17 mouse cellular contexts compared by ENCODE assay signal in the genomic region with DNA sequence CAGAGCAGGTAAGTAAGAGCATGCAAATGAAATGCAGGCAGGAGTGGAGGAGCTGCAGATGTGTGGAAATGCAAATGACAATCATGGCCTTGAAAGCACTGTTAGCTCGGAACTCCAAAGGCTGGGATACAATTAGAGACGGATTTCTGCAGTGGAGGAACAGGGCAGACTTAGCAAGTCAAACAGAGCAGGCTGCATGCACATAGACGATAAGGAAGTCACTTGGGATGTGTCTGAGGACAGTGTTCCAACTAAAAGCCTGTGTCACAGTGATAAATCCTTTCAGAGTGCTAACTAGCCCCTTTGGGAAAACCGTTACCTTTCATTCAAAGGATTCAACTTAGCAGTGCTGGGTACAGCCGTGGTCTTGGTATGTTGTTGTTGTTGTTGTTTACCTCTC. TPM values are rescaled to one million over a fixed set of nuclear protein-coding genes. Genes with fewer than 3 reads are reported as not detected.
A peak's percentile ranks its signal among the peaks of the same experiment; 100 is the strongest.
DNase-seq lines count a peak whose midpoint lies in the region; ATAC-seq and TF ChIP-seq lines count a peak whose summit lies in the region.
"Had no signal": no experiment of that assay in that cellular context is flagged by ENCODE, and none has a peak within 500 bp of the region (broad histone marks: within the 10 kb centered on the region; RNA-seq: fewer than 3 reads in every experiment).

No protein-coding gene starts in this region.

- no peak overlapping the region for H3K4me2 ChIP-seq in forebrain, embryonic 12.5 days
- no peak overlapping the region for H3K4me2 ChIP-seq in forebrain, postnatal 0 days (ENCODE audit: low read depth)
- no peak overlapping the region for H3K4me2 ChIP-seq in midbrain, embryonic 16.5 days (ENCODE audit: low read length)
- H3K4me2 ChIP-seq: embryonic facial prominence, embryonic 13.5 days; heart, embryonic 12.5 days had no signal

- TF ChIP-seq POLR2A in cortical plate, adult 2 months (IDR thresholded peaks at IDR 0.05; ENCODE audit: extremely low read depth, insufficient read depth, low read length) = no peak

- no peak overlapping the region for H3K4me3 ChIP-seq in forebrain, embryonic 12.5 days (replicated peaks)
- no peak overlapping the region for H3K4me3 ChIP-seq in forebrain, postnatal 0 days (ENCODE audit: low read depth, low read length)
- H3K4me3 ChIP-seq in layer of hippocampus, adult 2 months = no peak overlapping the region
- no peak overlapping the region for H3K4me3 ChIP-seq in cortical plate, adult 2 months (ENCODE audit: insufficient read depth, low read length)
- no peak overlapping the region for H3K4me3 ChIP-seq in midbrain, embryonic 16.5 days (ENCODE audit: low read depth, low read length)
- H3K4me3 ChIP-seq: embryonic facial prominence, embryonic 13.5 days; gastrocnemius, adult 2 months; heart, embryonic 12.5 days had no signal

- no peak for TF ChIP-seq CTCF in forebrain, postnatal 0 days (IDR thresholded peaks at IDR 0.05; ENCODE audit: low read depth)
- TF ChIP-seq CTCF in layer of hippocampus, adult 2 months (conservative IDR thresholded peaks at IDR 0.05) = no peak
- no peak for TF ChIP-seq CTCF in cortical plate, adult 2 months (IDR thresholded peaks at IDR 0.05; ENCODE audit: extremely low read depth, insufficient read depth, low read length)

- DNase-seq in forebrain, postnatal 0 days = no peak
- DNase-seq in layer of hippocampus, adult 2 months (ENCODE audit: low spot score in 2 of 2) = no peak
- DNase-seq in layer of hippocampus, postnatal 36 days = no peak
- DNase-seq in embryo, embryonic 10 days (ENCODE audit: low spot score) = no peak
- DNase-seq in Muller cell, postnatal 12 days (ENCODE audit: inconsistent ontology term) = no peak
- DNase-seq: adrenal gland, adult 8-10 months; cerebellum, adult 8-10 months; gastrocnemius, adult 2 months; lung, postnatal 14 days; thymus, postnatal 14 days had no signal

- no peaks in the 10 kb centered on the region for H3K27me3 ChIP-seq in forebrain, embryonic 12.5 days
- H3K27me3 ChIP-seq in forebrain, postnatal 0 days (ENCODE audit: insufficient read depth, low read length) = no peaks in the 10 kb centered on the region
- no peaks in the 10 kb centered on the region for H3K27me3 ChIP-seq in midbrain, embryonic 16.5 days (ENCODE audit: control insufficient read depth, insufficient read depth, low read depth, low read length)
- H3K27me3 ChIP-seq: embryonic facial prominence, embryonic 13.5 days; heart, embryonic 12.5 days had no signal

- H3K27ac ChIP-seq in forebrain, embryonic 12.5 days = peak overlapping the region; percentile 59
- H3K27ac ChIP-seq in forebrain, postnatal 0 days (ENCODE audit: low read depth, low read length) = no peak overlapping the region
- peak overlapping the region; percentile 58; the same call in 1 of the 2 replicates for H3K27ac ChIP-seq in layer of hippocampus, adult 2 months
- H3K27ac ChIP-seq in cortical plate, adult 2 months (ENCODE audit: insufficient read depth, low read length) = 0 out of 2 replicates have a peak overlapping the region, but pooled peaks have one; percentile 43
- peak overlapping the region; percentile 68 for H3K27ac ChIP-seq in midbrain, embryonic 16.5 days (ENCODE audit: low read length)
- H3K27ac ChIP-seq: embryonic facial prominence, embryonic 13.5 days; gastrocnemius, adult 2 months had no signal

- no peaks in the 10 kb centered on the region for H3K9me3 ChIP-seq in forebrain, embryonic 12.5 days
- H3K9me3 ChIP-seq in forebrain, postnatal 0 days (ENCODE audit: low read length) = no peaks in the 10 kb centered on the region
- no peaks in the 10 kb centered on the region for H3K9me3 ChIP-seq in midbrain, embryonic 16.5 days (replicated peaks; ENCODE audit: control insufficient read depth, low read length, poor library complexity, severe bottlenecking)
- H3K9me3 ChIP-seq: embryonic facial prominence, embryonic 13.5 days had no signal

- peaks cover 14% of the 10 kb centered on the region for H3K36me3 ChIP-seq in forebrain, embryonic 12.5 days (replicated peaks)
- H3K36me3 ChIP-seq in forebrain, postnatal 0 days (ENCODE audit: insufficient read depth) = 0 out of 2 replicates have a peak, but pooled peaks cover 17% of the 10 kb centered on the region
- H3K36me3 ChIP-seq in midbrain, embryonic 16.5 days (ENCODE audit: control insufficient read depth, insufficient read depth, low read length) = 0 out of 2 replicates have a peak, but pooled peaks cover 3% of the 10 kb centered on the region

- no peak overlapping the region for H3K9ac ChIP-seq in forebrain, embryonic 12.5 days
- no peak overlapping the region for H3K9ac ChIP-seq in forebrain, postnatal 0 days
- no peak overlapping the region for H3K9ac ChIP-seq in midbrain, embryonic 16.5 days (ENCODE audit: low read depth, low read length)
- H3K9ac ChIP-seq: embryonic facial prominence, embryonic 13.5 days; heart, embryonic 12.5 days had no signal

- H3K4me1 ChIP-seq in forebrain, embryonic 12.5 days = peaks cover 23% of the 10 kb centered on the region
- H3K4me1 ChIP-seq in forebrain, postnatal 0 days (ENCODE audit: insufficient read depth) = 0 out of 2 replicates have a peak, but pooled peaks cover 8% of the 10 kb centered on the region
- peaks cover 4% of the 10 kb centered on the region for H3K4me1 ChIP-seq in cortical plate, adult 2 months (ENCODE audit: control insufficient read depth, insufficient read depth, low read length)
- H3K4me1 ChIP-seq in midbrain, embryonic 16.5 days (ENCODE audit: control insufficient read depth, insufficient read depth, low read length) = peaks cover 24% of the 10 kb centered on the region

- ATAC-seq in forebrain, embryonic 12.5 days (ENCODE audit: low FRiP score) = no peak
- ATAC-seq in forebrain, postnatal 0 days = no peak
- ATAC-seq in midbrain, embryonic 16.5 days = peak; percentile 40; the same call in 1 of the 2 replicates
- ATAC-seq: CD4-positive, CD25-positive, alpha-beta regulatory T cell, adult 4 months; inflammation-experienced regulatory T-cells, adult 6 months had no signal

- 54% methylated on average over 5 of the region's 5 CpGs for WGBS in forebrain, embryonic 12.5 days
- 55% methylated on average over 5 of the region's 5 CpGs for WGBS in forebrain, postnatal 0 days
- WGBS in midbrain, embryonic 16.5 days = 21% methylated on average over 5 of the region's 5 CpGs

RNA-seq across cellular contexts. Expression of gene Inpp5f, which starts 56.7 kb away (rescaled TPM):
- 136 and 160 TPM in 2 replicates for polyA plus RNA-seq in forebrain, embryonic 12.5 days (2016; fragmentation: Nextera tagmentation; extraction: Ambion mirVana)
- 334 and 420 TPM in 2 replicates for total RNA-seq in forebrain, postnatal 0 days (2014; rRNA removed)
- 270 and 361 TPM in 2 replicates for polyA plus RNA-seq in forebrain, postnatal 0 days (2015; fragmentation: Nextera tagmentation; extraction: Ambion mirVana)
- 100 to 1,000 TPM; 108 to 111 TPM for total RNA-seq in layer of hippocampus, adult 2 months (2021)
- total RNA-seq in layer of hippocampus, postnatal 36 days (2021) = 100 to 1,000 TPM; 113 to 130 TPM
- 54.6 and 57.5 TPM in 2 replicates for polyA plus RNA-seq in cortical plate, adult 2 months (2012; rRNA removed)
- polyA plus RNA-seq in midbrain, embryonic 16.5 days (2015; fragmentation: Nextera tagmentation; extraction: Ambion mirVana) = 459 and 536 TPM in 2 replicates
